Comparison of ENCODE assay signal across 8 mouse cellular contexts in genomic region chr16:77499537-77500301, GRCm38 (mm10).
DNase-seq lines count a peak whose midpoint lies in the region; ATAC-seq lines count a peak whose summit lies in the region.

No protein-coding gene starts in this region.

- ATAC-seq in hindbrain, embryonic 16.5 days, result peak; percentile 94

- H3K4me3 ChIP-seq in hindbrain, embryonic 16.5 days (ENCODE audit: low read length), result peak overlapping the region; percentile 17; the same call in 1 of the 2 replicates

- H3K36me3 ChIP-seq in hindbrain, embryonic 16.5 days (ENCODE audit: control insufficient read depth, insufficient read depth, low read length), result no peaks in the 10 kb centered on the region

- H3K4me1 ChIP-seq in hindbrain, embryonic 16.5 days (ENCODE audit: control insufficient read depth, insufficient read depth, low read depth, low read length), result peaks cover 5% of the 10 kb centered on the region

- no peaks in the 10 kb centered on the region for H3K9me3 ChIP-seq in hindbrain, embryonic 16.5 days (ENCODE audit: control insufficient read depth, low read length)

- peak overlapping the region; percentile 73 for H3K27ac ChIP-seq in hindbrain, embryonic 16.5 days (ENCODE audit: low read depth, low read length)

- peak; percentile 5 for DNase-seq in ZHBTc4 (ENCODE audit: low read depth, low spot score)
- peak; percentile 73 for DNase-seq in embryo, embryonic 10 days (ENCODE audit: low spot score)
- DNase-seq in gastrocnemius, postnatal 10 days, result peak; percentile 90
- DNase-seq in left cerebral cortex, adult 11 months (ENCODE audit: low spot score), result peak; percentile 48
- DNase-seq in lung, postnatal 10 days, result peak; percentile 95
- peak; percentile 43 for DNase-seq in retina, postnatal 7 days (ENCODE audit: low read depth, low spot score)
- DNase-seq in urinary bladder, postnatal 36 days (ENCODE audit: low spot score in 2 of 2), result peak; percentile 55 to 79

- peak overlapping the region; percentile 53 for H3K4me2 ChIP-seq in hindbrain, embryonic 16.5 days (ENCODE audit: low read length)

- no peaks in the 10 kb centered on the region for H3K27me3 ChIP-seq in hindbrain, embryonic 16.5 days (replicated peaks; ENCODE audit: control insufficient read depth, insufficient read depth, low read length)

- 35% methylated on average over 18 of the region's 18 CpGs for WGBS in hindbrain, embryonic 16.5 days

- peak overlapping the region; percentile 38; the same call in 1 of the 2 replicates for H3K9ac ChIP-seq in hindbrain, embryonic 16.5 days (ENCODE audit: low read depth, low read length)

Comparison
In these comparisons a context has a peak if more than half of its experiments do, and no peak if none do; other contexts are left out.
1. Peak in every context shown above with its lines: DNase-seq, ATAC-seq, H3K4me3 ChIP-seq and H3K27ac ChIP-seq.
2. DNase-seq: peak in every context shown above with its lines; median percentile 95 in lung, postnatal 10 days; 90 in gastrocnemius, postnatal 10 days; 73 in embryo, embryonic 10 days; 67 in urinary bladder, postnatal 36 days; 48 in left cerebral cortex, adult 11 months; 43 in retina, postnatal 7 days; 5 in ZHBTc4.